Mouse (Mus musculus): ENCODE results near the gene Prelid3b. TPM values are rescaled to one million over a fixed set of nuclear protein-coding genes. Genes with fewer than 3 reads are reported as not detected.

Prelid3b gene
- polyA plus RNA-seq, 2 experiments, result 60.7 to 90.8 TPM

GRCm38 (mm10) chr2:174438181-174438580 is 34.7 kb downstream of the Prelid3b start:
- Histone ChIP-seq H3K36me3 (replicated peaks; ENCODE audit: control insufficient read depth, insufficient read depth, low read depth) (no peaks in the 10 kb centered on the region; the same call in 1 of the 2 replicates), H3K4me1 (replicated peaks; ENCODE audit: control insufficient read depth in 2 of 2, insufficient read depth in 2 of 2, low read length in 1 of 2) (peaks cover 14 to 33% of the 10 kb centered on the region in 2 experiments), H3K4me3 (ENCODE audit: insufficient read depth in 1 of 2, low read depth in 2 of 2, low read length in 2 of 2) (peak overlapping the region; percentile 71 to 72), H3K9ac (replicated peaks) (peak overlapping the region; percentile 71), H3K4me2 (ENCODE audit: low read depth) (peak overlapping the region; percentile 98), H3K9me3 (ENCODE audit: control insufficient read depth, low read length) (no peaks in the 10 kb centered on the region), H3K27me3 (ENCODE audit: control insufficient read depth, insufficient read depth, low read length) (no peaks in the 10 kb centered on the region), H3K27ac (no peak overlapping the region)
- ATAC-seq (ENCODE audit: insufficient read depth), result no peak
- 59% methylated on average over 11 of the region's 11 CpGs for WGBS (ENCODE audit: insufficient replicate concordance)
- no peak for TF ChIP-seq CTCF (IDR thresholded peaks at IDR 0.05; ENCODE audit: low read depth)
- no peak for TF ChIP-seq EP300 (IDR thresholded peaks at IDR 0.05; ENCODE audit: low read depth)
- no peak for DNase-seq (ENCODE audit: low read depth in 3 of 3, low spot score in 3 of 3)

- 80% methylated on average over 4 of the region's 4 CpGs for WGBS (ENCODE audit: insufficient replicate concordance)
- no peak overlapping the region for H3K27ac ChIP-seq
- H3K36me3 ChIP-seq (replicated peaks; ENCODE audit: control insufficient read depth, insufficient read depth, low read depth), result no peaks in the 10 kb centered on the region; the same call in 1 of the 2 replicates
- DNase-seq (ENCODE audit: low read depth in 3 of 3, low spot score in 3 of 3) (no peak), ATAC-seq (ENCODE audit: insufficient read depth) (no peak)
- no peaks in the 10 kb centered on the region for H3K27me3 ChIP-seq (ENCODE audit: control insufficient read depth, insufficient read depth, low read length)
- TF ChIP-seq EP300 (IDR thresholded peaks at IDR 0.05; ENCODE audit: low read depth) (no peak), CTCF (IDR thresholded peaks at IDR 0.05; ENCODE audit: low read depth) (no peak)
- no peak overlapping the region for H3K9ac ChIP-seq (replicated peaks)
- H3K4me1 ChIP-seq (replicated peaks; ENCODE audit: control insufficient read depth in 2 of 2, insufficient read depth in 2 of 2, low read length in 1 of 2), result peaks cover 14 to 31% of the 10 kb centered on the region in 2 experiments
- no peaks in the 10 kb centered on the region for H3K9me3 ChIP-seq (ENCODE audit: control insufficient read depth, low read length)
- peak overlapping the region; percentile 71 to 72 for H3K4me3 ChIP-seq (ENCODE audit: insufficient read depth in 1 of 2, low read depth in 2 of 2, low read length in 2 of 2)
- peak overlapping the region; percentile 98 for H3K4me2 ChIP-seq (ENCODE audit: low read depth)
These were observed 35.2 kb downstream of the Prelid3b start for GRCm38 (mm10) chr2:174437697-174437982.

GRCm38 (mm10) chr2:174436916-174437696 is 35.8 kb downstream of the Prelid3b start:
- Histone ChIP-seq H3K9ac (replicated peaks) (no peak overlapping the region), H3K4me1 (replicated peaks; ENCODE audit: control insufficient read depth in 2 of 2, insufficient read depth in 2 of 2, low read length in 1 of 2) (peaks cover 14 to 30% of the 10 kb centered on the region in 2 experiments), H3K36me3 (replicated peaks; ENCODE audit: control insufficient read depth, insufficient read depth, low read depth) (no peaks in the 10 kb centered on the region; the same call in none of the 2 replicates), H3K27ac (no peak overlapping the region), H3K4me2 (ENCODE audit: low read depth) (peak overlapping the region; percentile 98), H3K9me3 (ENCODE audit: control insufficient read depth, low read length) (no peaks in the 10 kb centered on the region), H3K27me3 (ENCODE audit: control insufficient read depth, insufficient read depth, low read length) (no peaks in the 10 kb centered on the region), H3K4me3 (ENCODE audit: insufficient read depth in 1 of 2, low read depth in 2 of 2, low read length in 2 of 2) (peak overlapping the region in 1 of 2 experiments; percentile 1; a peak in 1 of 4 replicates)
- TF ChIP-seq EP300 (IDR thresholded peaks at IDR 0.05; ENCODE audit: low read depth) (no peak), CTCF (IDR thresholded peaks at IDR 0.05; ENCODE audit: low read depth) (no peak)
- DNase-seq (ENCODE audit: low read depth in 3 of 3, low spot score in 3 of 3) (no peak), ATAC-seq (ENCODE audit: insufficient read depth) (no peak)
- WGBS (ENCODE audit: insufficient replicate concordance), result 83% methylated on average over 7 of the region's 7 CpGs

- Histone ChIP-seq H3K9me3 (ENCODE audit: control insufficient read depth, low read length) (no peaks in the 10 kb centered on the region), H3K4me3 (ENCODE audit: insufficient read depth in 1 of 2, low read depth in 2 of 2, low read length in 2 of 2) (no peak overlapping the region), H3K27me3 (ENCODE audit: control insufficient read depth, insufficient read depth, low read length) (no peaks in the 10 kb centered on the region), H3K9ac (replicated peaks) (no peak overlapping the region), H3K36me3 (replicated peaks; ENCODE audit: control insufficient read depth, insufficient read depth, low read depth) (no peaks in the 10 kb centered on the region; the same call in none of the 2 replicates), H3K4me2 (ENCODE audit: low read depth) (no peak overlapping the region), H3K27ac (no peak overlapping the region), H3K4me1 (replicated peaks; ENCODE audit: control insufficient read depth in 2 of 2, insufficient read depth in 2 of 2, low read length in 1 of 2) (peaks cover 14 to 30% of the 10 kb centered on the region in 2 experiments)
- no peak for ATAC-seq (ENCODE audit: insufficient read depth)
- DNase-seq (ENCODE audit: low read depth in 3 of 3, low spot score in 3 of 3), result no peak
- no peak for TF ChIP-seq CTCF (IDR thresholded peaks at IDR 0.05; ENCODE audit: low read depth)
- no peak for TF ChIP-seq EP300 (IDR thresholded peaks at IDR 0.05; ENCODE audit: low read depth)
- WGBS (ENCODE audit: insufficient replicate concordance), result 71% methylated on average over 26 of the region's 26 CpGs
These were observed 36.7 kb downstream of the Prelid3b start for GRCm38 (mm10) chr2:174436076-174436701.

- Histone ChIP-seq H3K27me3 (ENCODE audit: control insufficient read depth, insufficient read depth, low read length) (no peaks in the 10 kb centered on the region), H3K4me1 (replicated peaks; ENCODE audit: control insufficient read depth in 2 of 2, insufficient read depth in 2 of 2, low read length in 1 of 2) (peaks cover 14 to 27% of the 10 kb centered on the region in 2 experiments), H3K27ac (no peak overlapping the region), H3K36me3 (replicated peaks; ENCODE audit: control insufficient read depth, insufficient read depth, low read depth) (no peaks in the 10 kb centered on the region; the same call in none of the 2 replicates), H3K4me2 (ENCODE audit: low read depth) (no peak overlapping the region), H3K9ac (replicated peaks) (no peak overlapping the region), H3K9me3 (ENCODE audit: control insufficient read depth, low read length) (no peaks in the 10 kb centered on the region), H3K4me3 (ENCODE audit: insufficient read depth in 1 of 2, low read depth in 2 of 2, low read length in 2 of 2) (no peak overlapping the region)
- WGBS (ENCODE audit: insufficient replicate concordance), result 84% methylated on average over 9 of the region's 9 CpGs
- no peak for ATAC-seq (ENCODE audit: insufficient read depth)
- DNase-seq (ENCODE audit: low read depth in 3 of 3, low spot score in 3 of 3), result no peak
- TF ChIP-seq EP300 (IDR thresholded peaks at IDR 0.05; ENCODE audit: low read depth), result no peak
- no peak for TF ChIP-seq CTCF (IDR thresholded peaks at IDR 0.05; ENCODE audit: low read depth)
These were observed 37.9 kb downstream of the Prelid3b start for GRCm38 (mm10) chr2:174434943-174435342.
